In the genomic region with DNA sequence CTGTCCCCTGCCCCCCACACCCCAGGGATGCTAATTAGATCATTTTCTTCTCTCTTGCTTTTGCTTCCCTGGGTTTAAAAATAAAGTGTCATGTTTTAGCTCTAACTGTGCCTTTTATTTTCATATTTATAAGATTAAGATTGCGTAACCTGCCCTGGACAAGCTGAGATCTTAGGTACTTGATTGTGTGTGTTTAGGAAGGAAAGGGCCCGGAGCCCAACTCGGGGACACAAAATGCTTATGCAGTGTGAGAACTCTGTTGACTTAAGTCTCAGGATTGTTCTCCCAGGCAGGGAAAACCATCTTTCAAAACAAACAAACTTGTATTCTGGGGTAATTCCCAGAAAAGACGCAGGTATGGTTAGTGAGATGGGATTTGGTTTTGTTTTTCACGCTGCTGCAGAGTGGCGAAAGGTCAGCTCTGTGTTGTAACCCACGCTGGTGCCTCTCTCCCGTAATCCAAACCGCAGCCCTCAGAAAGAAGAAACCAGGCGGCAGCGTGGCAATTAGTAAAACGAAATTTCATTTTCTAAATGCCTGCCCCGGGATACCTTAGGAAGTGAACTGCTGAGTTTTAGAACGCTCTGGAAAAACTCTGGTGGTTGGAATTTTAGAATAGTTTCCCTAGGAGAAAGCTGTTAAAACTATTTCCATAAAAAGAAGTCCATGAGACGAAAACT, we compare ENCODE assay signal across 21 mouse cellular contexts.
DNase-seq lines count a peak whose midpoint lies in the region; ATAC-seq and TF ChIP-seq lines count a peak whose summit lies in the region.
"Had no signal": no experiment of that assay in that cellular context is flagged by ENCODE, and none has a peak within 500 bp of the region (broad histone marks: within the 10 kb centered on the region; RNA-seq: fewer than 3 reads in every experiment).

No protein-coding gene starts in this region.

- H3K4me3 ChIP-seq in forebrain, embryonic 14.5 days (ENCODE audit: low read depth, low read length) = no peak overlapping the region
- no peak overlapping the region for H3K4me3 ChIP-seq in forebrain, embryonic 12.5 days (replicated peaks)
- H3K4me3 ChIP-seq in lung, embryonic 16.5 days (ENCODE audit: low read length) = no peak overlapping the region
- H3K4me3 ChIP-seq in kidney, adult 2 months (ENCODE audit: insufficient read depth, low read depth, low read length) = no peak overlapping the region
- H3K4me3 ChIP-seq: heart, adult 2 months; heart, embryonic 15.5 days; intestine, embryonic 15.5 days; kidney, embryonic 15.5 days had no signal

- no peak for TF ChIP-seq POLR2A in kidney, adult 2 months (IDR thresholded peaks at IDR 0.05; ENCODE audit: low read depth, low read length)

- H3K4me2 ChIP-seq in forebrain, embryonic 14.5 days (ENCODE audit: low read length) = no peak overlapping the region
- no peak overlapping the region for H3K4me2 ChIP-seq in forebrain, embryonic 12.5 days
- peak overlapping the region; percentile 20 for H3K4me2 ChIP-seq in lung, embryonic 16.5 days (ENCODE audit: low read depth, low read length)
- H3K4me2 ChIP-seq: heart, embryonic 15.5 days; hindbrain, embryonic 14.5 days; intestine, embryonic 15.5 days; kidney, embryonic 15.5 days; lung, embryonic 14.5 days; midbrain, embryonic 11.5 days had no signal

- H3K9ac ChIP-seq in forebrain, embryonic 14.5 days (ENCODE audit: low read length) = no peak overlapping the region
- H3K9ac ChIP-seq in forebrain, embryonic 12.5 days = no peak overlapping the region
- no peak overlapping the region for H3K9ac ChIP-seq in lung, embryonic 16.5 days (ENCODE audit: low read length)
- H3K9ac ChIP-seq: heart, embryonic 15.5 days; hindbrain, embryonic 14.5 days; intestine, embryonic 15.5 days; kidney, embryonic 15.5 days; lung, embryonic 14.5 days had no signal

- ATAC-seq in forebrain, embryonic 14.5 days = no peak
- no peak for ATAC-seq in forebrain, embryonic 12.5 days (ENCODE audit: low FRiP score)
- no peak for ATAC-seq in lung, embryonic 16.5 days (ENCODE audit: low read depth)
- ATAC-seq: forebrain, embryonic 16.5 days; intestine, embryonic 15.5 days had no signal

- WGBS in forebrain, embryonic 14.5 days = 38% methylated on average over 15 of the region's 15 CpGs
- 42% methylated on average over 15 of the region's 15 CpGs for WGBS in forebrain, embryonic 12.5 days
- WGBS in lung, embryonic 16.5 days = 42% methylated on average over 15 of the region's 15 CpGs
- 51% methylated on average over 15 of the region's 15 CpGs for WGBS in kidney, adult 2 months

- H3K9me3 ChIP-seq in forebrain, embryonic 14.5 days (replicated peaks; ENCODE audit: control insufficient read depth, low read length) = no peaks in the 10 kb centered on the region
- no peaks in the 10 kb centered on the region for H3K9me3 ChIP-seq in forebrain, embryonic 12.5 days
- H3K9me3 ChIP-seq in lung, embryonic 16.5 days (ENCODE audit: control insufficient read depth, low read length) = no peaks in the 10 kb centered on the region
- H3K9me3 ChIP-seq: heart, embryonic 15.5 days; intestine, embryonic 15.5 days; kidney, embryonic 15.5 days had no signal

- H3K4me1 ChIP-seq in forebrain, embryonic 14.5 days (ENCODE audit: control insufficient read depth, insufficient read depth, low read length) = peaks cover 10% of the 10 kb centered on the region
- peaks cover 13% of the 10 kb centered on the region for H3K4me1 ChIP-seq in forebrain, embryonic 12.5 days
- H3K4me1 ChIP-seq in lung, embryonic 16.5 days (replicated peaks; ENCODE audit: control insufficient read depth, insufficient read depth, low read length) = no peaks in the 10 kb centered on the region; the same call in 1 of the 2 replicates
- no peaks in the 10 kb centered on the region for H3K4me1 ChIP-seq in kidney, adult 2 months (ENCODE audit: control insufficient read depth, insufficient read depth, low read length)
- H3K4me1 ChIP-seq: heart, embryonic 15.5 days; intestine, embryonic 15.5 days had no signal

- no peak overlapping the region for H3K27ac ChIP-seq in forebrain, embryonic 14.5 days (ENCODE audit: low read depth, low read length)
- H3K27ac ChIP-seq in forebrain, embryonic 12.5 days = no peak overlapping the region
- no peak overlapping the region for H3K27ac ChIP-seq in lung, embryonic 16.5 days (ENCODE audit: low read length)
- no peak overlapping the region for H3K27ac ChIP-seq in kidney, adult 2 months (ENCODE audit: insufficient read depth, low read depth, low read length)
- H3K27ac ChIP-seq: heart, adult 2 months; heart, embryonic 15.5 days; hindbrain, embryonic 14.5 days; intestine, embryonic 15.5 days; kidney, embryonic 15.5 days had no signal

- no peaks in the 10 kb centered on the region for H3K27me3 ChIP-seq in forebrain, embryonic 14.5 days (replicated peaks; ENCODE audit: control insufficient read depth, insufficient read depth, low read length)
- H3K27me3 ChIP-seq in forebrain, embryonic 12.5 days = no peaks in the 10 kb centered on the region
- no peaks in the 10 kb centered on the region for H3K27me3 ChIP-seq in lung, embryonic 16.5 days (ENCODE audit: control insufficient read depth, insufficient read depth, low read depth, low read length)
- H3K27me3 ChIP-seq in kidney, adult 2 months (replicated peaks; ENCODE audit: control insufficient read depth, insufficient read depth, low read length) = no peaks in the 10 kb centered on the region
- H3K27me3 ChIP-seq: heart, embryonic 15.5 days; intestine, embryonic 15.5 days; kidney, embryonic 15.5 days had no signal

- H3K36me3 ChIP-seq in forebrain, embryonic 14.5 days (ENCODE audit: control insufficient read depth, insufficient read depth, low read length) = no peaks in the 10 kb centered on the region
- H3K36me3 ChIP-seq in forebrain, embryonic 12.5 days (replicated peaks) = no peaks in the 10 kb centered on the region
- H3K36me3 ChIP-seq in lung, embryonic 16.5 days (ENCODE audit: control insufficient read depth, insufficient read depth, low read length) = no peaks in the 10 kb centered on the region
- no peaks in the 10 kb centered on the region for H3K36me3 ChIP-seq in kidney, adult 2 months (ENCODE audit: control insufficient read depth, insufficient read depth, low read length)
- H3K36me3 ChIP-seq: heart, embryonic 15.5 days; intestine, embryonic 15.5 days; kidney, embryonic 15.5 days had no signal

- peak; percentile 4 for DNase-seq in forebrain, embryonic 14.5 days (ENCODE audit: low spot score)
- no peak for DNase-seq in lung, postnatal 10 days
- peak; percentile 80 for DNase-seq in fibroblast of lung, adult 2 months (ENCODE audit: low read depth)
- no peak for DNase-seq in spleen, postnatal 4 days (ENCODE audit: low spot score in 2 of 2)
- DNase-seq in layer of hippocampus, postnatal 10 days (ENCODE audit: low spot score in 2 of 2) = no peak
- DNase-seq in kidney, adult 2 months = no peak
- DNase-seq: adrenal gland, adult 8-10 months; cerebellum, adult 11 months; heart, adult 2 months; left cerebral cortex, postnatal 4 days; lung, embryonic 14.5 days; right cerebral cortex, postnatal 14 days; thymus, postnatal 36 days had no signal

- TF ChIP-seq CTCF in kidney, adult 2 months (conservative IDR thresholded peaks at IDR 0.05; ENCODE audit: insufficient read depth, insufficient read length, low read depth, low read length) = no peak

Comparison
In these comparisons a context has a peak if more than half of its experiments do, and no peak if none do; other contexts are left out.
1. DNase-seq: peak in forebrain, embryonic 14.5 days (single experiment) and fibroblast of lung, adult 2 months (single experiment); none in lung, postnatal 10 days (single experiment), spleen, postnatal 4 days (0 of 2), layer of hippocampus, postnatal 10 days (0 of 2) and kidney, adult 2 months (single experiment).